Mouse (Mus musculus) gastrocnemius, adult 8-10 months (tissue): Measurements from ENCODE around the gene Prr7. TPM values are rescaled to one million over a fixed set of nuclear protein-coding genes. Genes with fewer than 3 reads are reported as not detected.
A peak's percentile ranks its signal among the peaks of the same experiment; 100 is the strongest.

Experiments
- DNase-seq, 2 experiments: peaks; one replicate each; pipeline ENCODE4 v3.0.0; 2022; ENCODE audit warnings: low spot score in 2 of 2
- microRNA-seq: library from miRNA; unstranded; fragments of <30 nt; microRNA quantifications from one replicate; pipeline ENCODE4 v1.2.0, GENCODE M21; 2022
- total RNA-seq, 4 experiments: library from RNA; stranded (reverse); gene quantifications; 2 replicates each; pipeline ENCODE4 v1.2.4; 2022

Gene Prr7
- total RNA-seq, 4 experiments from 2014 or later = 0.20 to 0.39 TPM; not detected in 2

GRCm38 (mm10) chr13:55506697-55507096 lies 42.6 kb downstream of the Prr7 start:
- peak; percentile 55 to 79 for DNase-seq

- no peak for DNase-seq
These were observed 43.8 kb downstream of the Prr7 start for GRCm38 (mm10) chr13:55507877-55508276.

- DNase-seq = no peak
These were observed 44.5 kb downstream of the Prr7 start for GRCm38 (mm10) chr13:55508531-55508930.

- no peak for DNase-seq
These were observed 46.2 kb downstream of the Prr7 start for GRCm38 (mm10) chr13:55510332-55510667.

GRCm38 (mm10) chr13:55510668-55511491 lies 46.8 kb downstream of the Prr7 start:
- DNase-seq = peak; percentile 78 to 81

- no peak for DNase-seq
These were observed 47.4 kb downstream of the Prr7 start for GRCm38 (mm10) chr13:55511492-55511861.

- DNase-seq = peak; percentile 65 to 80
These were observed 48.4 kb downstream of the Prr7 start for GRCm38 (mm10) chr13:55512379-55513031.

GRCm38 (mm10) chr13:55513111-55513748 lies 49.2 kb downstream of the Prr7 start, which contains the start of gene Pdlim7:
TSS of gene Pdlim7 (minus strand) at chr13:55513676.
- DNase-seq = peak; percentile 94 to 95

- no peak for DNase-seq
These were observed 49.8 kb downstream of the Prr7 start for GRCm38 (mm10) chr13:55513828-55514227.

- peak; percentile 79 to 80 for DNase-seq
These were observed 52.9 kb downstream of the Prr7 start for GRCm38 (mm10) chr13:55516955-55517354.

GRCm38 (mm10) chr13:55519606-55520005 lies 55.5 kb downstream of the Prr7 start:
- no peak for DNase-seq

- DNase-seq = no peak
These were observed 58.7 kb downstream of the Prr7 start for GRCm38 (mm10) chr13:55522730-55523129.

Small RNAs within 50 kb of the gene (microRNA-seq; reads per million reads assigned to microRNA genes)
- not detected for gene Mir6943
- gene Mir6944 = not detected
- 13.3 reads per million, percentile 10 among the genes with 10 or more reads in this experiment for gene Mir6945

Other genes starting within 250 kb of the Prr7 start
- 10 to 100 TPM; 12.6 to 19.7 (median 16.9) TPM for gene Prelid1, start 143.8 kb upstream of the Prr7 start, total RNA-seq
- gene Rab24, start 142.3 kb upstream of the Prr7 start, total RNA-seq = 10 to 100 TPM; 32.0 to 37.3 (median 34.5) TPM
- gene Mxd3, start 134.4 kb upstream of the Prr7 start, total RNA-seq = not detected
- 10 to 100 TPM; 32.5 to 39.6 (median 34.6) TPM for gene Lman2, start 101.5 kb upstream of the Prr7 start, total RNA-seq
- gene Rgs14, start 94.5 kb upstream of the Prr7 start, total RNA-seq = under 1 TPM in 2 of 4 experiments, not detected in 2; 0.29 to 0.35 TPM
- gene Slc34a1, start 66.1 kb upstream of the Prr7 start, total RNA-seq = not detected
- not detected for gene Pfn3, start 49.0 kb upstream of the Prr7 start, total RNA-seq
- gene F12, start 37.5 kb upstream of the Prr7 start, total RNA-seq = not detected
- 1 to 10 TPM; 6.9 to 9.7 (median 9.4) TPM for gene Grk6, start 19.2 kb upstream of the Prr7 start, total RNA-seq
- 1 to 10 TPM; 2.9 to 4.0 (median 3.4) TPM for gene Dbn1, start 23.8 kb downstream of the Prr7 start, total RNA-seq
- 100 to 1,000 TPM; 476 to 539 (median 493) TPM for gene Pdlim7, start 49.4 kb downstream of the Prr7 start, total RNA-seq
- 1 to 10 TPM in 1 of 4 experiments, under 1 TPM in 3; 0.61 to 1.1 (median 0.79) TPM for gene Dok3, start 65.0 kb downstream of the Prr7 start, total RNA-seq
- gene Ddx41, start 72.4 kb downstream of the Prr7 start, total RNA-seq = 10 to 100 TPM in 1 of 4 experiments, 1 to 10 TPM in 3; 8.3 to 12.2 (median 9.2) TPM
- 10 to 100 TPM in 3 of 4 experiments, 1 to 10 TPM in 1; 7.8 to 14.0 (median 10.1) TPM for gene Fam193b, start 106.9 kb downstream of the Prr7 start, total RNA-seq
- 10 to 100 TPM; 54.1 to 64.0 (median 60.1) TPM for gene Tmed9, start 109.5 kb downstream of the Prr7 start, total RNA-seq
- 1 to 10 TPM; 4.8 to 5.8 (median 5.1) TPM for gene B4galt7, start 135.6 kb downstream of the Prr7 start, total RNA-seq
- 10 to 100 TPM in 1 of 4 experiments, 1 to 10 TPM in 3; 7.8 to 11.9 (median 8.7) TPM for gene Caml, start 158.7 kb downstream of the Prr7 start, total RNA-seq
- gene Ddx46, start 170.8 kb downstream of the Prr7 start, total RNA-seq = 10 to 100 TPM; 20.3 to 27.5 (median 23.8) TPM
- gene B230219D22Rik, start 228.9 kb downstream of the Prr7 start, total RNA-seq = 10 to 100 TPM; 28.4 to 32.8 (median 30.8) TPM